In genomic region chr8:3387286-3387685, GRCm38 (mm10) we compare ENCODE assay signal across 9 mouse cellular contexts. TPM values are rescaled to one million over a fixed set of nuclear protein-coding genes. Genes with fewer than 3 reads are reported as not detected.
DNase-seq lines count a peak whose midpoint lies in the region; ATAC-seq and TF ChIP-seq lines count a peak whose summit lies in the region.
"Had no signal": no experiment of that assay in that cellular context is flagged by ENCODE, and none has a peak within 500 bp of the region (broad histone marks: within the 10 kb centered on the region; RNA-seq: fewer than 3 reads in every experiment).

No protein-coding gene starts in this region.

- ATAC-seq in CD4-positive, CD25-positive, alpha-beta regulatory T cell, adult 4 months, result peak; percentile 79
- ATAC-seq in Patski, result peak; percentile 81

- POLR2A ChIA-PET in Patski (lab: Charles Lee), result no interaction called here

- TF ChIP-seq CTCF in Patski (IDR thresholded peaks at IDR 0.05), result peak; percentile 96

- intact Hi-C loops in heart, postnatal 10 days (cut with DNase I), result no loop called here

- in situ Hi-C loops in Patski (cut with MboI; ENCODE audit: low pct_unique_long_range_greater_than_20kb), result loop anchor here (10.0 kb wide), 1 partner anchor 288 kb away; the partner anchor contains the start of genes Fcor and Trappc5

- DNase-seq in Patski (ENCODE audit: low read depth, low spot score), result no peak
- DNase-seq in embryo, embryonic 10.5 days (ENCODE audit: low spot score), result peak; percentile 84
- peak; percentile 58 to 73 for DNase-seq in heart, postnatal 10 days
- DNase-seq in layer of hippocampus, adult 9-11 months, result peak; percentile 57
- peak; percentile 58 to 77 for DNase-seq in lung, postnatal 4 days
- DNase-seq in right cerebral cortex, postnatal 4 days, result peak; percentile 59
- peak; percentile 58 to 74 for DNase-seq in urinary bladder, postnatal 36 days (ENCODE audit: low spot score in 2 of 2)

- H3K27me3 ChIP-seq in Patski, result peaks cover 8% of the 10 kb centered on the region
- H3K27me3 ChIP-seq: hindbrain, embryonic 15.5 days had no signal

- CTCF ChIA-PET in Patski (lab: Charles Lee), result interaction anchor here (1.0 to 2.4 kb wide), 11 partner anchors 10 to 64 kb away, joined by 3 to 7 read pairs (median 5); no protein-coding TSS in a partner anchor

RNA-seq across cellular contexts. Expression of gene Arhgef18, which starts 5.5 kb away (rescaled TPM):
- polyA plus RNA-seq in CD4-positive, CD25-positive, alpha-beta regulatory T cell, adult 4 months (2017; shearing (Covaris generic)), result 10 to 100 TPM; 27.6 to 35.8 TPM
- 37.0 TPM for polyA plus RNA-seq in Patski (2021)
- total RNA-seq in heart, postnatal 10 days (2021), result 10 to 100 TPM; 19.6 to 22.7 TPM

RNA-seq across cellular contexts. Expression of gene A430078G23Rik, which starts 34.1 kb away (rescaled TPM):
- polyA plus RNA-seq in CD4-positive, CD25-positive, alpha-beta regulatory T cell, adult 4 months (2017; shearing (Covaris generic)), result 10 to 100 TPM; 38.2 to 52.0 TPM
- not detected for polyA plus RNA-seq in Patski (2021)
- under 1 TPM; 0.27 to 0.29 TPM for total RNA-seq in heart, postnatal 10 days (2021)
- polyA plus RNA-seq: hindbrain, embryonic 15.5 days had no signal

Comparison
In these comparisons a context has a peak if more than half of its experiments do, and no peak if none do; other contexts are left out.
1. RNA of gene A430078G23Rik, which starts 34.1 kb away (polyA plus RNA-seq): 38.2 to 52.0 TPM in CD4-positive, CD25-positive, alpha-beta regulatory T cell, adult 4 months; not detected in Patski (single experiment); every median in the first group is over 10 times any median in the second.